Mouse (Mus musculus) ES-Bruce4 (cell line): ENCODE data around the gene Wdr49.

Experiments used
- CTCF ChIP-seq: IDR thresholded peaks from one replicate; pipeline ENCODE4 v1.8.1; 2011; ENCODE audit warnings: low read depth, low read length
- EP300 ChIP-seq: IDR thresholded peaks from 2 replicates; pipeline ENCODE4 v1.6.1; 2011; ENCODE audit warnings: low read depth, low read length; ENCODE audit not compliant: insufficient read depth
- POLR2A ChIP-seq: IDR thresholded peaks from one replicate; pipeline ENCODE4 v1.8.1; 2011; ENCODE audit warnings: low read length; ENCODE audit not compliant: insufficient read depth

DNA sequence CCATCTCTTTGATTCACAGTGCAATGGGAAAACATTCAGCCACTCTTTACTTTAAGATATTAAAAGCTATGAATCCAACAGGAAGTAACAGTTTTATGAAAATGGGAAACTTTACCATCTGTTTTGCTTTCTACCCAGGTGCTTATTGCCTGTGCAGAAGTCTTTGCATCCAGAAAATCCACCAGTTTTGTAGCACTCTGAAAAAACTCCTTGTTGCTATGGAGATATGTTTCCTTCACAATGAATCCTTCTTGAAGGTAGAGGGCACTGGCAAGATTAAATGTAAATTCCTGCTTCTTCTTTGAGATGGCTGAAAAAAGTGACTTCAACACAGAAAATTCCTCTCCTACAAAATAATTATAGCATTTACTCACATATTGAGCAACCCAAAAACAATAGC lies 222.6 kb downstream of the Wdr49 start:
- TF ChIP-seq CTCF (no peak), EP300 (no peak), POLR2A (no peak)
